19 mouse cellular contexts compared by ENCODE assay signal in genomic region chr11:86929985-86930384, GRCm38 (mm10).
A peak's percentile ranks its signal among the peaks of the same experiment; 100 is the strongest.
DNase-seq lines count a peak whose midpoint lies in the region; ATAC-seq and TF ChIP-seq lines count a peak whose summit lies in the region.
"Had no signal": no experiment of that assay in that cellular context is flagged by ENCODE, and none has a peak within 500 bp of the region (broad histone marks: within the 10 kb centered on the region; RNA-seq: fewer than 3 reads in every experiment).

No protein-coding gene starts in this region.

- no peak for TF ChIP-seq CTCF in hindbrain, postnatal 0 days (IDR thresholded peaks at IDR 0.05; ENCODE audit: low read depth)
- no peak for TF ChIP-seq CTCF in gastrocnemius, adult 2 months (IDR thresholded peaks at IDR 0.05)

- H3K27ac ChIP-seq in forebrain, embryonic 14.5 days (ENCODE audit: low read depth, low read length) = 0 out of 2 replicates have a peak overlapping the region, but pooled peaks have one; percentile 39
- no peak overlapping the region for H3K27ac ChIP-seq in forebrain, embryonic 11.5 days (ENCODE audit: low read depth, low read length)
- peak overlapping the region; percentile 46 for H3K27ac ChIP-seq in hindbrain, postnatal 0 days
- H3K27ac ChIP-seq in hindbrain, embryonic 16.5 days (ENCODE audit: low read depth, low read length) = no peak overlapping the region
- H3K27ac ChIP-seq in midbrain, embryonic 15.5 days = 0 out of 2 replicates have a peak overlapping the region, but pooled peaks have one; percentile 71
- no peak overlapping the region for H3K27ac ChIP-seq in midbrain, embryonic 11.5 days (ENCODE audit: low read depth, low read length)
- H3K27ac ChIP-seq in gastrocnemius, adult 2 months = no peak overlapping the region
- H3K27ac ChIP-seq: embryonic facial prominence, embryonic 10.5 days; heart, embryonic 10.5 days had no signal

- H3K27me3 ChIP-seq in forebrain, embryonic 14.5 days (replicated peaks; ENCODE audit: control insufficient read depth, insufficient read depth, low read length) = no peaks in the 10 kb centered on the region
- no peaks in the 10 kb centered on the region for H3K27me3 ChIP-seq in forebrain, embryonic 11.5 days (ENCODE audit: control insufficient read depth, insufficient read depth, low read length)
- H3K27me3 ChIP-seq in hindbrain, postnatal 0 days (ENCODE audit: insufficient read depth, low read length) = no peaks in the 10 kb centered on the region
- H3K27me3 ChIP-seq in hindbrain, embryonic 16.5 days (replicated peaks; ENCODE audit: control insufficient read depth, insufficient read depth, low read length) = no peaks in the 10 kb centered on the region
- H3K27me3 ChIP-seq in midbrain, embryonic 15.5 days (replicated peaks) = no peaks in the 10 kb centered on the region
- H3K27me3 ChIP-seq in midbrain, embryonic 11.5 days (ENCODE audit: control insufficient read depth, insufficient read depth, low read length) = no peaks in the 10 kb centered on the region
- H3K27me3 ChIP-seq: hindbrain, embryonic 13.5 days had no signal

- no peaks in the 10 kb centered on the region for H3K36me3 ChIP-seq in forebrain, embryonic 14.5 days (ENCODE audit: control insufficient read depth, insufficient read depth, low read length)
- H3K36me3 ChIP-seq in forebrain, embryonic 11.5 days (ENCODE audit: control insufficient read depth, insufficient read depth, low read length) = no peaks in the 10 kb centered on the region
- H3K36me3 ChIP-seq in hindbrain, postnatal 0 days (ENCODE audit: insufficient read depth, low read length) = no peaks in the 10 kb centered on the region
- no peaks in the 10 kb centered on the region for H3K36me3 ChIP-seq in hindbrain, embryonic 16.5 days (ENCODE audit: control insufficient read depth, insufficient read depth, low read length)
- no peaks in the 10 kb centered on the region for H3K36me3 ChIP-seq in midbrain, embryonic 15.5 days (replicated peaks)
- H3K36me3 ChIP-seq in midbrain, embryonic 11.5 days (ENCODE audit: control insufficient read depth, insufficient read depth, low read length) = no peaks in the 10 kb centered on the region
- H3K36me3 ChIP-seq: embryonic facial prominence, embryonic 10.5 days; heart, embryonic 10.5 days; hindbrain, embryonic 13.5 days had no signal

- ATAC-seq in forebrain, embryonic 14.5 days = no peak
- ATAC-seq in forebrain, embryonic 11.5 days (replicated peaks; ENCODE audit: low FRiP score) = no peak
- ATAC-seq in hindbrain, postnatal 0 days = no peak
- no peak for ATAC-seq in hindbrain, embryonic 16.5 days
- no peak for ATAC-seq in midbrain, embryonic 15.5 days (replicated peaks)
- no peak for ATAC-seq in midbrain, embryonic 11.5 days (ENCODE audit: low FRiP score)
- ATAC-seq: inflammation-experienced regulatory T-cells, adult 6 months had no signal

- no peaks in the 10 kb centered on the region for H3K9me3 ChIP-seq in forebrain, embryonic 14.5 days (replicated peaks; ENCODE audit: control insufficient read depth, low read length)
- no peaks in the 10 kb centered on the region for H3K9me3 ChIP-seq in forebrain, embryonic 11.5 days (ENCODE audit: control insufficient read depth, low read length)
- no peaks in the 10 kb centered on the region for H3K9me3 ChIP-seq in hindbrain, postnatal 0 days (ENCODE audit: low read length)
- no peaks in the 10 kb centered on the region for H3K9me3 ChIP-seq in hindbrain, embryonic 16.5 days (ENCODE audit: control insufficient read depth, low read length)
- H3K9me3 ChIP-seq in midbrain, embryonic 15.5 days = no peaks in the 10 kb centered on the region
- no peaks in the 10 kb centered on the region for H3K9me3 ChIP-seq in midbrain, embryonic 11.5 days (ENCODE audit: control insufficient read depth, low read length)
- H3K9me3 ChIP-seq: embryonic facial prominence, embryonic 10.5 days; heart, embryonic 10.5 days; hindbrain, embryonic 13.5 days had no signal

- intact Hi-C loops in gastrocnemius, adult 2 months (cut with DNase I) = no loop called here

- no peak overlapping the region for H3K9ac ChIP-seq in forebrain, embryonic 14.5 days (ENCODE audit: low read length)
- no peak overlapping the region for H3K9ac ChIP-seq in forebrain, embryonic 11.5 days (ENCODE audit: low read length)
- H3K9ac ChIP-seq in hindbrain, postnatal 0 days (replicated peaks; ENCODE audit: low read length) = no peak overlapping the region
- no peak overlapping the region for H3K9ac ChIP-seq in hindbrain, embryonic 16.5 days (ENCODE audit: low read depth, low read length)
- no peak overlapping the region for H3K9ac ChIP-seq in midbrain, embryonic 15.5 days
- H3K9ac ChIP-seq in midbrain, embryonic 11.5 days (ENCODE audit: low read length) = no peak overlapping the region
- H3K9ac ChIP-seq: hindbrain, embryonic 13.5 days had no signal

- H3K4me1 ChIP-seq in forebrain, embryonic 14.5 days (ENCODE audit: control insufficient read depth, insufficient read depth, low read length) = no peaks in the 10 kb centered on the region
- no peaks in the 10 kb centered on the region for H3K4me1 ChIP-seq in forebrain, embryonic 11.5 days (replicated peaks; ENCODE audit: control insufficient read depth, insufficient read depth, low read length)
- H3K4me1 ChIP-seq in hindbrain, postnatal 0 days (ENCODE audit: insufficient read depth, low read length) = no peaks in the 10 kb centered on the region
- H3K4me1 ChIP-seq in hindbrain, embryonic 16.5 days (ENCODE audit: control insufficient read depth, insufficient read depth, low read depth, low read length) = 0 out of 2 replicates have a peak, but pooled peaks cover 3% of the 10 kb centered on the region
- H3K4me1 ChIP-seq in midbrain, embryonic 15.5 days = peaks cover 9% of the 10 kb centered on the region
- H3K4me1 ChIP-seq in midbrain, embryonic 11.5 days (ENCODE audit: control insufficient read depth, insufficient read depth, low read length) = 0 out of 2 replicates have a peak, but pooled peaks cover 3% of the 10 kb centered on the region

- no peak overlapping the region for H3K4me3 ChIP-seq in forebrain, embryonic 14.5 days (ENCODE audit: low read depth, low read length)
- no peak overlapping the region for H3K4me3 ChIP-seq in forebrain, embryonic 11.5 days (ENCODE audit: low read depth, low read length)
- no peak overlapping the region for H3K4me3 ChIP-seq in hindbrain, postnatal 0 days (ENCODE audit: low read length)
- H3K4me3 ChIP-seq in hindbrain, embryonic 16.5 days (ENCODE audit: low read length) = no peak overlapping the region
- no peak overlapping the region for H3K4me3 ChIP-seq in midbrain, embryonic 15.5 days
- H3K4me3 ChIP-seq in midbrain, embryonic 11.5 days (ENCODE audit: low read depth, low read length) = no peak overlapping the region
- H3K4me3 ChIP-seq in gastrocnemius, adult 2 months = no peak overlapping the region
- H3K4me3 ChIP-seq: embryonic facial prominence, embryonic 10.5 days; heart, embryonic 10.5 days; hindbrain, embryonic 13.5 days had no signal

- no peak overlapping the region for H3K4me2 ChIP-seq in forebrain, embryonic 14.5 days (ENCODE audit: low read length)
- no peak overlapping the region for H3K4me2 ChIP-seq in forebrain, embryonic 11.5 days (ENCODE audit: low read depth, low read length, severe bottlenecking)
- no peak overlapping the region for H3K4me2 ChIP-seq in hindbrain, postnatal 0 days (ENCODE audit: low read depth, low read length)
- no peak overlapping the region for H3K4me2 ChIP-seq in hindbrain, embryonic 16.5 days (ENCODE audit: low read length)
- no peak overlapping the region for H3K4me2 ChIP-seq in midbrain, embryonic 15.5 days
- H3K4me2 ChIP-seq in midbrain, embryonic 11.5 days = no peak overlapping the region
- H3K4me2 ChIP-seq: hindbrain, embryonic 13.5 days had no signal

- no peak for DNase-seq in forebrain, embryonic 14.5 days (ENCODE audit: low spot score)
- no peak for DNase-seq in forebrain, embryonic 11.5 days (ENCODE audit: low spot score)
- DNase-seq in hindbrain, postnatal 0 days (ENCODE audit: low spot score) = no peak
- DNase-seq in midbrain, embryonic 11.5 days (ENCODE audit: low spot score, missing footprints) = no peak
- DNase-seq in gastrocnemius, adult 2 months = no peak
- DNase-seq: adrenal gland, postnatal 25 days; cerebellum, adult 18-20 months; cerebellum, adult 9-11 months; cerebellum, postnatal 36 days; gastrocnemius, postnatal 10 days; heart, adult 18-20 months; heart, postnatal 10 days; heart, postnatal 4 days had no signal

Comparison
In these comparisons a context has a peak if more than half of its experiments do, and no peak if none do; other contexts are left out.
1. H3K27ac ChIP-seq: peak in forebrain, embryonic 14.5 days (single experiment), hindbrain, postnatal 0 days (single experiment) and midbrain, embryonic 15.5 days (single experiment); none in forebrain, embryonic 11.5 days (single experiment), hindbrain, embryonic 16.5 days (single experiment), midbrain, embryonic 11.5 days (single experiment) and gastrocnemius, adult 2 months (single experiment).